Mouse (Mus musculus) regulatory T cell (primary cell): ENCODE data around the gene Ankrd6.

Experiments used
- in situ Hi-C: fragments of 300-600 bp; cut with MboI, MseI; formaldehyde crosslinking; loops from one replicate; pipeline ENCODE4 v1.15.1; 2025; ENCODE audit warnings: high pct_unique_total_duplicates

Gene Ankrd6

DNA sequence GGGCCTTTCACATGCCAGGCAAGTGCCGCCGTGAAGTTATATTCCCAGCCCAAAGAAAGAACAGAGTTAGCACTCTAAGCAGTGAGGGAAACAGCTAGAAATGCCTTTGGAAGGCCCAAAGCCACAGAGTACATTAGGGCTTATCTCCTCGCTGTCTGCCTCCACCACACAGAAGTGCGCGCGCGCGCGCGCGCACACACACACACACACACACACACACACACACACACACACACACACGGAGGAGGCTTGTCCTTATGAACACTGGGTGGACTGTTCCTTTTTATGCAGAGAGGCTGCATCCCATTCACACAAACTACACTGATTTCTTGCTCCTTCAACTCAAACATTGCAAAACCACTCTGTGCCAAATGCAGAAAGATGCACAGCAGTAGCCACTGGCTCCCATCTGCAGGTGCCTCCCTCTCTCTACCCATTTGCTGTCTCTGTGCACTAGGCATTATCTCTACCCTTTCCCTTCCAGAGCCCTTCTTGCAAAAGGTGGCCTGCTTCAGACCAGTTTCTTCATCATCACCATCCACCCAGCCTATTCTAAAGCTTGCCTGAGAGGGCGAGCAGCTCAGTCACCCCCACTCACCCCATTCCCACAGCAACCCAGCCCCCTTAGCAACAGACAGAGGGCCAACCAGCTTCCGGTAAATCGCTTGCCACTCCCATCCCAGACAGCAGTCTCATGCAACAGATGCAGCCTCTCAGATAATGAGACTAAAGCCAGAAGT, 88.5 kb downstream of the Ankrd6 start:
- in situ Hi-C loops: no loop called here

DNA sequence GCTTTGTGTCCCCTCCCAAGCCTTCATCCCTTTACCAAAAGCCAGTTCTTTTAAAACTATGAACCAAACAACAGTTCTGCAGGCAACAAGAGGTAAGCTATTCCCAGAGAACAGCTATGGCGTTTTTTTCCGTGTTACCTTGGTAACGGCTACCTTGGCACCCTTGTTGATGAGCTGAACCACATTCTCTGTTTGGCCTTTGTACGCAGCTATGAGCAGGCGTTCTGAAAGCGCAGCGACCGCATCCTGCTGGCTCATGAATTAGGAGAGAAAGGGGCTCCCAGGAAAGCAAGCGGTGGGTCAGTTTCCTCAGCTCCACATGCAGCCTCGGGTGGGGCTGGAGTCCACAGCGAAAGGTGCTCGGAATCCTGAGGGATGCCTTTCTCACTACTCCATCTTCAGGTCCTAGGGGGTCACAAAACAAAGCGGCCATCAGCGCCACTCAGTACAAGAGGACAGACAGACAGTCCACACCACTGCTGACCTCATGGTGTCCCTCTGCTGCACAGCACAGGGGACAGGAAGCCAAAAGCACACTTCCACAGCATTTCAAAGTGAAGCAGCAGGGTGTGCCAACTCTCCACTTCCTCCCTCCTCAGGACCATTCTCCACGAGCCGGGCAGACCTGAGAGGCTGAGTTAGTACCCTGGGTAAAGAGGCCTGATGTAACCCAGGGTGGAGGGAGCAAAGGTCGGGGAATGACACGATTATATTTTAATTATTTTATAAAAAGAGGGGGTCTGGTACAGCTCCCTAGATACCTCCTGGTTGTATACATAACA, 90.3 kb downstream of the Ankrd6 start:
- in situ Hi-C loops: no loop called here

DNA sequence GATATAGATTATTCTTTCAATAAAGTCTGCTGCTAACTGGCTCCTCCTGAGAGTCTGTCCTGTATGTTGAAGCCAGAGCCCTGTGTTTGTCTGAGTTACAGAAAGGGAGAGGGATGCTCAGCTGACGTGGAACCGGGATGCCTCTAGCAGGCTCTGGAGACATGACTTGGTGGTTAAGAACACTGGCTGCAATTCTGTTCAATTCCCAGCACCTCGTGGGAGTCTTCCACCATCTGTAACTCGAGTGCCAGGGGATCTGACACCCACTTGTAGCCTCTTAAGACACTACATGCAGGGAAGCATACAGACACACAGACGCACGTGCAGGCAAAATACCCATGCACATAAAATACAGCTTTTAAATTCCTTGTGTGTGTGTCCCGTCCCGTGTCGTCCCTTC, 95.1 kb downstream of the Ankrd6 start:
- in situ Hi-C loops: no loop called here

DNA sequence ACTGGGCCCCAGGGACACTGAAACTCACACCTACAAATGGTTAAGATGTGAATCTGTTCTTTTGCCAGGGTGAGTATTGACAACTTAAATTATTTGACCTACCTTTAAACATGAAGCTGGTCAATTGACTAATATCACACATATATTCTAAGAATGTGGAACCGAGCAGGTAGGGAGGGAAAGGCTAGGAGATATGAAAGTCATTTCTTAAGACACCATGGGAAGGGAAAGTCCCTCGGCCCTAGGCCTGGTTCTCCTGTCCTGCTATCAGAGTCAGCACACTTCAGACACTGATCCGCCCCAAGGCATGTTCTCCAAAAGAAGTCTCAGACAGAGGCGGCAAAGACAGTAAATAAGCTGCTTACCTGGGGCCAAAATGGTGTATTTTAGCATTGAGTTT, 95.7 kb downstream of the Ankrd6 start:
- in situ Hi-C loops: no loop called here

DNA sequence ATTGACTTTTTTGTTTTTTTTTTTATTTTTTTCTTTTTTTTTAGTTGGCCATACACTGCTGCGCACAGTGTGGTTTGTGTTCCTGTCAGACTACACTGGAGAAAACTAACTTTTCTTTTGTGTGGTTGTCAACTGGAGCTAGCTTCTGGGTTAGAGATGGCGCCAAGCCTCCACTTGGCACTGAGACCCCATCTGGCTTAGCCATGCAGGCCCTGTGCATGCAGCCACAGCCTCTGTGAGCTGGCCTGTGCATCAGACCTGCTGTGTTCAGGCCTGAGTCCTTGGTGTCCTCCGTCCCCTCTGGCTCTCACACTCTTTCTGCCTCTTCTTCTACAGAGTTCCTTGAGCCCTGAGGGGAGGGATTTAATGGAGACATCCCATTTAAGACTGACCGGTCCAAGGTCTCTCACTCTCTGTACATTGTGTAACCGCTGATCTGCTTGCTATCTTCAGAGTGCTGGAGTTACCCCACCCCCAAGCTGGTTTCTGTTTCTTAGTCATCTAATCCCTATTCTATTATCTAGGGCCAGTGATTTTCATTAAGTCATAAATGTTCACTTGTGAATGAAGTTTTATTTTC, 96.9 kb downstream of the Ankrd6 start:
- in situ Hi-C loops: no loop called here

DNA sequence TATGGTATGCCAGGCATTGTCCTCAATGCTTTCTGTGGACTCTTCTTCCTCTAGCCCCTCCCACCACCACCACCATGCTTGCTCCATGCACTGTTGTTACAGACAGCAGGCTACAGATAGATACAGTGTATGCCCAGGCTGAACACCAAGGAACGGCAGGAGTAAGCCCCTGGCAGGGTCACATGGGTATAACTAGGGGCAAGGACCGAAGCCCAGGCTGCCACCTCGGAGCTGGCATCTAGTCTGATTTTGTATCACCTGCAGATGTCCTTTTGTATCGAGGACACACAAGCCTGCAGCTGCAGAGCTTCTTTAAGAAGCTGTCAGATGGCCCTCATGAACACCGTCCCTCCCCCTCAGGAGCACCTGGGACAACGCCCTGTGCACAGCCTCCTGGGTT, 97.8 kb downstream of the Ankrd6 start:
- in situ Hi-C loops: no loop called here

DNA sequence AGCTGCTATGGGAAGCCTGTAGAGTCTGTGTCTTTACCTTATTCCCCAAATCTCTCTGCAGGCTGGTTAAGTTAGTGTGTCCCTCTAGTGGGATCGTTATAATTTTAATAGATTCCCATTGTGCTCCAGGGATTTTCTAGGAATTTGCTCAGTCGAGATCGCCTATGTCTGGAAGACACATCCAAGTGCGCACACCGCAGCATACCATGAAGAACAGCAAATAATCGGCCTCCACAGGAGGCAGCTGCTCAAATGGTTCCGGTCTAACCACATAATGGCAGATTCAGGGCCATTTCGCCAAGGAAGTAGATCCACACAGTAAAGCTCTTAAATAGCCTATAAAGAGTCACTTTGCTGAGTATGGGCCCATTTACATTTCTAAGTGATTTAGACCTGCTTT, 98.3 kb downstream of the Ankrd6 start:
- in situ Hi-C loops: no loop called here

DNA sequence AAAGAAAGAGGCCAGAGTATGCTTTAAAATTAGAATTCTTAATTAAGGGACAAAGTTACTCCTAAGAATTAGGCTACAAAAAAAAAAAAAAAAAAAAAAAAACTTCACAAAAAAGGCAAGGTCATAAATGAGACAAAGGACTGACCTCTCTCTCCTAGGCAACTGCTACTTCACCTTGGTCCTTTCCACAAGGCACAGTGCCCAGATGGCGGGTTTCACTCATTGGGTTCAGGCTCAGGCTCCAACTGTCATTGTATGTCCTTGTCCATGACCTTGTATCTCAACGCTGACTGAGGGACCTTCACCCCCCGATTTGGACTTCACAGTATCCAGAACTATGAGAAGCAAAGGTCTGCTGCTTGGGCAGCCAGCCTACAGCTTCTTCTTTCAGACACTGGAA, 112.2 kb downstream of the Ankrd6 start:
- in situ Hi-C loops: no loop called here

DNA sequence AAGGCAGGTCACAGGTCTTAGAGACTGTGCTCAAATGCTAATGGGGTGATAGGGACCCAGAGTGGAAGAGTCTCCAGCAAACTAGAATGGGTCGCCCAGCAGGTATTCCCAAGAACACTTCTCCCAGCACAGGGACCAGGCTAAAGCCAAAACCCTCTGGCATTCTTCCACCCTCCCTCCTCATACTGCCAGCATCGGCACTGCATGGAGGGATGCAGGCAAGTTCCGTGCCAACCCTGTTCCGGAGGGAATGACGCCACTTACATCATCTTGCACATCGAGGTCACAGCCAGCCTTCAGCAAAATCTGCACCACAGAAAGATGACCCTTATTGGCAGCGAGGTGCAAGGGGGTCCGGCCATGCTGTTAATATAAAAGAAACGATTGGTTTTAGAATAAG, 114.6 kb downstream of the Ankrd6 start:
- in situ Hi-C loops: no loop called here

DNA sequence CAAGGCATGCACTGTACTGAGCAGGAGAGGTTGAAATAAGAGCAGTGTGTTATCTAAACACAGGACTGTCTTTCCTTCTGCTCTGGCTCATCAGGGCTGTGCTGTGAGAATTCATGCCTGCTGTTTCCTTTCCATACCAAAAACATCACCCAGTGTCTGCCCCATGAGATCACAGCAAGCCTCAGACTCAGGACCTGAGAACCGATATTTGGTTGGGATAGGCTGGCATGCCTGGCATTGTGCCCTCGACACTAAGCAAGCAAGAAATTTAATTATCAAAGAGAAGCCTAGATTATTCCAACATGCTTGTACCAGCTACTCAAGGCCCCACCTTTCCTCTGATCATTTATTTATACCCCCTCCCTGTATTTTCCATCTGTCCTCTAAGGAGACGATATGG, 116.1 kb downstream of the Ankrd6 start:
- in situ Hi-C loops: no loop called here

DNA sequence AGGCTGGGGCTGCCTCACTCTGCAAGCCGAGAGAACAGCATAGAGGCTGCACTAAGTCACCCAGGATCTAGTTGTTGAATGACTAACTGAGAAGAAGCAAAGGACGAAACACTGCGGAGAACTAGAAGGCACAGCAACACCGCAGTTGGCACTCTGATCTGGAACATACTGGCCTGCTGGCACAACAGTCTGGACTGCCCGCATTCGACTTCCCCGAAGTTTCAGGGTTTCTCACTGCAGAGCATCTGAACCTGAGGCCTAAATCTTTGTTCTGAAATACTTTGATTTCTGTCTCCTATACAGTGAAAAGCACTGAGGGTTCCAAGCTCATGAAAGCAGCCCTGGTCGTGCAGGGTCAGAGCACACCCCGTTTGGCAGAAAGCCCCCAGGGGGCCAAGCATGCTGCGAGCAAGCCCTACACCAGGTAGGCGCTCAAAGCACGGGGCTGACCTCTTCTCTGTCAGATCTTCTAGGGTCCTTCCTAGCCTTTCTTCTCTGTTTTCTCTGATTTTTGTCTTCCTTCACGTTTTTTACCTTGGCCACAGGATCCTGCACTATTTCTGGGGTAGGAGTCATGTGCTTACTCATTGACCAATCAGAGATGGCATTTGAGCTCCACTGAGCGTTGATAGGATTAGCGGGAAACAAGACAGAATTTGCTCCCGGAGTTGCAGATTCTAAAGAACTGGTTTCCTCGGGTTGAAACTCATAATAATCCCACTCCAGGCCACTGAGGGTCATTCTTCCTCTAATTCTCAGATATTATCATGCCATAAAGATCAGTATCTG, 117.0 kb downstream of the Ankrd6 start:
- in situ Hi-C loops: no loop called here

DNA sequence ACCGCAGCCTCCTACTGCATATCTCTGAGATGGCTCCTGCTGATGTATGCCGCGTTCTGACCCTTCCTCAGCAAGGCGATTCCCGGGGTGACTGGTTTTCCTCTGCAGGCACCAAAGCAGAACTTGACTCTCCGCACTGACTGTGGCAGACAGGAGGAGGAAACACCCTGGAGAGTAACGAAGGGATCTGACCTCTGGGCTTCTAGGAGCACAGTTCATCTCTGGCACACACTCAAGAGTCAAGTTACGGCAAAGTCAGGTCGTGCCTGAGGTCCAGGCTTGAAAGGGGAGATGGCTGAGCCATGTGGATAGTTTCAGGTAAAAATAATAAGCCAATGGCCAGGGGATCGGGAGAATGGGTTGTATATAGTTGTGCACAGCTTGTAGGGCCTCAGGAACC, 121.3 kb downstream of the Ankrd6 start:
- in situ Hi-C loops: no loop called here

DNA sequence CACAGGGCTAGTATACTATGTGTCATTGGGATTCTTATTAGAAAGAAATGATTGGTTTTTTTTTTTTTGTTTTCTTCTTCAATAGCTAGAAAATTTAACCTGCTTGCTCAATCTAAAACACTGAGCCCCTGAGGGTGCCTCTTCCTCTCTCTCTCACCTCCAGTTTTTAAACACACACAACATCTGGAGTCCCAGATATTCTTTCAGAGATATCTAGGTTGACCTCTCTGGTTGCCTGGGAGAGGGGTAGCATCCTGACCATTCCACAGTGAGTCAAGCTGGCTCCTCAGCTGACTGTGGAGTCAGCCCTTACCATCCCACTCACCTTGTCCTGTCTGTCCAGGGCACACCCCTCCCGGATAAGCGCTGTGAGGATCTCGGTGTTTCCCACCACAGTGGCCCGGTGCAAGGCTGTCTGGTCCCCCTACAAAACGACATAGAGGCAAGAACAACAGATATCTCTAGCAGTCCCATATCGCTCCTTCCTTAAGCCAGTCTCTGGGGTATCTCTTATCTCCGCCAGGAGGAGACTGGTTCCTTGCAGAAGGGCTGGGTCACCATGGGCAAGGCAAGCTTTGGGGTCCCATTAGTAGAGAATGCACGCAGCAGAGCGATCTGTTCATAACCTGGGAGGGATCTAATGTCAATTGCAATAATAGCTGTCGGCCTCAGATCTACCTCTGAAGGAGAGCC, 122.1 kb downstream of the Ankrd6 start:
- in situ Hi-C loops: no loop called here

DNA sequence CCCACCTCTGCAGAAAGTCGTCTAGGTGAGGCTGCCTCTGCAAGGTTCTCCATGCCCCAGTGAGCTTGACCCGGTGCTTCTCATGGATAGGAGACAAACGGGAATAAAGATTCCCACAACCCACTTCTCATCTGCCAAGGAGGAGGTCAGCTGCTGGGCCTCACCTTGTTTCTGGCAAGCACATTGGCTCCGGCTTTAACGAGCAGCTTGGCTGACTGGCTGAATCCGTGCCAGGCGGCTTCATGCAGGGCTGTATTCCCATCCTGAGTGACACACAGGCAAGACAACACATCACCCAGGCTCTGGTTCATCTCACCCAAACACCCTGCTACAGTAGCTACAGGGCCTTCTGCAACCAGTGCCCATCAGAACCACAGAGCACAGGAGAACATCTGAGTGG, 123.7 kb downstream of the Ankrd6 start:
- in situ Hi-C loops: no loop called here

DNA sequence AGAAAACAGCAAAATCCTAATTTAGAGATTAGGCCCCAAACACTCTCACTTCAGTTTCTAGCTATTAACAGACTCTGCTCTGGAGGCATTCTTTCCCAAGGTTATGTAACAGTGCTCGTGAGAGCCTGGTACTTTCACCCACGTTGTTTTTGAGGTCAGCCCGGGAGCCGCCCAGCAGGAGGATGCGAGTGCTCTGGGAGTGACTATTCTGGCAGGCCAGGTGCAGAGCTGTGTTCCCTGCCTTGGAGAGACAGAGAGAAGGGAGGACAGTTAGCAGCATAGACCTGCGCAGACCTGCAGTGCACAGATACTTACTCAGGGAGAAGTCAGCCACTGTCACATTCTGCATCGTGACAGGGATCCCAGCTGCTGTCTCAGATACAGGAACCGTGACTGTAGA, 126.4 kb downstream of the Ankrd6 start:
- in situ Hi-C loops: no loop called here

DNA sequence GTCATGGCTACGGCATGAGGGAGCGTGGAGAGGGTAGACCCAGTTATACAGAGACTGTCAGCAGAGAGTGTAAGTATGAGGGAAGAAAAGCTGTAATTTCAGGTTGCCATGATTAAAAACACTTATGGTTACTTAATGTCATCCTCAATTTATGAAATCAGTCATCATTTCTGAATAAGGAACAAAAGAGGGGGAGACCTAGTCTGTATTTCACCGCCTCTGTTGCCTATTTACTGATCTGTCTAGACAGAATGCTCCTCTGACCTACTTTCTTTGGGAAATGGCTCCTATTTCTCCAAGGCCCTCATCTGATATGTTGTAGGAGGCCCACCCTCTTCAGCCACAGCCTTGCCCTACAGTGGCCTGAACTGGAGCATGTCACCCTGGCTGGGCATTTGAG, 130.0 kb downstream of the Ankrd6 start:
- in situ Hi-C loops: no loop called here

DNA sequence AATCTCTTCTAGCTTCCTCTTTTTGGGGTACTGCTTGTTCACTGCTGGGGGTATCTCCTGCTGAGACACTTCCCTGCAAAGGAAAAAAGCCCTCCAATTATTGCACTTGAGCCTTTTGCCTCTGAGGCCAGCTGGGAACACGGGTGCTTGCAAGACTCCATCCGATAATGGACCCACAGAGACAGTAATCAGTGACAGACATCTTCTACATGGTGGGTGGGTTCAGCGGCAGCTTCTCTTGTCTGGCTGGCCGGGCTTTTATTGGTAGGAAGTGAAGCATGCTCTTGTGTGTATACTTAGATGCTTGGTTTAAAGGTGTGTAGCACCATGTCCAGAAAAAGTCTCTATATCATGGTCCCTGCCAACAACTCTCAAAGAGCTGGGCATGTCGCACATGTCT, 133.2 kb downstream of the Ankrd6 start:
- in situ Hi-C loops: no loop called here

DNA sequence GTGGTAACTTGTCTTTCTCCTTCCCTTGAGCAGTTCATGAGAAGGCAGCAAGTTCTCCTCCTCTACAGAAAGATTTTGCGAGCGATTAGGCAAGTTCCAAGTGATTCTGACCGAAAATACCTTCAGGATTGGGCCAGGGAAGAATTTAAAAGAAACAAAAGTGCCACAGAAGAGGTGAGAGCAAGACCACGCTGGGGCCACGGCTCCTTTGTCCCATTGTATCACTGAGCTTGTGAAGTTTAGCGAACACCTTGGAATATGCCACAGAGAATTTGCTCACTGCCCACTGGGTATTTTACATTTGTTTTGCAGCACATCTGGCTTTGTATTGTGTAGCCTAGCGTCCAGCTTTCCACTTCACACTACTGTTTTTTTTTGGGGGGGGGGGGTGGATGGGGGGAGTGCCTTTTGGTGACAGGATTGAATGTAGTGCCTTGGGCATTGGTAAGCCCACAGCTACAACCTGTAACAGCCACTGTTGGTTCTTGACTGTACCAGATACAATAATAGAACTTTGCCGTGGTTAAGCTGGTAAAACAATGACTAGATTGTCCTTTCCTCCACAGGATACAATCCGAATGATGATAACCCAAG, 150.0 kb downstream of the Ankrd6 start:
- in situ Hi-C loops: no loop called here

DNA sequence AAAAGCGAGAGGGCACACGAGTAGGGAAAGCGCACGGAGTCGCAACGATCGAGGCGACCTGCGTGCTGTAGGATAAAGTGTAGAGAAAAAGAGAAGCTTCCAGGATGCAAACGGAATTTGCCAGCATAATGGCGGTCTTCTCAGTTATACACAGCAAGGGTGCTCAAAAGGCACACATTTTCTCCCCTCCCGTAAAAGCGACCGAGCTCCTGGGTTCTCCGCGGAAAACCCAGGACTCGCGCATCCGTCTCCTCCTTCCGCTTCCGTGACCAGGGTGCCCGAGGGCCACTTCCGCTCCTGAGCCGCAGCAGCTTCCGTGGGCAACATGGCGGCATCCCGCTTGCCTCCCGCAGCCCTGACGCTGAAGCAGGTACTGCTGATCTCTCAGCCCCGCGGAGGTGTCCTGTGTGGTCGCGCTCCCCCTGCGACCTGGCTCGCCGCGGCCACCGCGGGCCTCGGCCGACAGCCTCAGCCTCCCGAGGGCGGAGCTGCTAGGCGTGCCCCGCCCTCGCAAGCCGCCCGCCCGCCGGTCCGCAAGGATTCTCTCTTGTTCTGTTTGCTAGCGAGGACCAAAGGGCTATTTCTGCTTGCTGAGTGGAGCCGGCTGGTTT, 150.6 kb downstream of the Ankrd6 start, which contains the start of gene Lyrm2:
Gene Lyrm2, plus strand, starts transcription at position 288 of the 611 bp plus-strand sequence.
- in situ Hi-C loops: no loop called here

DNA sequence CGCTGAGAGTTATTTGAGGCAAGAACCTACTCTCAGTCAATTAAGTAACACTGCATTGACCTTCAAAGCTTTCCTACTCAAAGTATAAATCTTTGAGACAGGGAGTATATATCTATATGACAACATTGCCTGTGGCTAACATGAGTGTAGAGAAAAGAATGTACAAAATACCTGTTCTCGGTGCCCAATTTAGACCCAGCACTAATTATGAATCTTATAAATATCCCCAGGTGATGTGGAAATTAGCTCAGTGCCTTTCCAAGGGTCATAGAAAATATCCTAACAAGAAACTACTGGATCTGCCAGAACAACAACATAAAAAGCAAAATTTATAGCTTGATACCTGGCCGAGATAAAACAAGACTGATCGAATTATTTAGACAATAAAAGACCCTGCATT, 151.7 kb downstream of the Ankrd6 start:
- in situ Hi-C loops: no loop called here

DNA sequence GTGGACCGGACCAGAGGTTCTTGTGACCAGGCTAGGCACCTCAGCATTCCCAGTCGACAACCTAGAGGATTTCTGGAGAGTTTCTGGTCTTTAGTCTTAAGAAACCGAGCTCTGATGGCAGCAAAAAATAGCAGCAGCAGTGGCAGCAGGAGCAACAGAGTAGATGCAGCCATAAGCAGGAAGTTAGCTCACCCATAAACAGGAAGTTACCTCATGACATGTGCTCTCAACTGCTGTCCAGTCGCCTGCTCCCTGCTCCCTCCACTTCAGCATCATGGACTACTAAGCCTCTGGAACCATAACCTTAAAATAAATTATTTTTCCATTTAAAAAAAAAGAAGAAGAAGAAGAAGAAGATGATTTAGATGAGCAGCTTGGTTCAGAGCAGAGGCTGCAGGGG, 161.6 kb downstream of the Ankrd6 start:
- in situ Hi-C loops: no loop called here
